Mouse (Mus musculus) CH12.LX (cell line): ENCODE measurements around the gene Cwc22.

Experiments used
- CHD2 ChIP-seq: IDR thresholded peaks from 2 replicates; pipeline ENCODE4 v1.6.1; 2011; ENCODE audit warnings: low read length, improper control_type of control experiment
- CTCF ChIP-seq, 2 experiments: IDR thresholded peaks in 1 of 2; conservative IDR thresholded peaks in 1 of 2; 2 replicates each; pipeline ENCODE4 v1.5.1; 2011 to 2012; ENCODE audit warnings: low read depth in 2 of 2, low read length in 2 of 2, improper control_type of control experiment in 1 of 2, inconsistent platforms in 1 of 2, mild to moderate bottlenecking in 1 of 2, moderate library complexity in 1 of 2
- EP300 ChIP-seq: IDR thresholded peaks from 2 replicates; pipeline ENCODE4 v1.6.1; 2011; ENCODE audit warnings: low read length, improper control_type of control experiment
- GABPA ChIP-seq: IDR thresholded peaks from 2 replicates; pipeline ENCODE4 v1.6.1; 2012; ENCODE audit warnings: low read depth, low read length, improper control_type of control experiment, inconsistent platforms; ENCODE audit not compliant: insufficient replicate concordance
- MAZ ChIP-seq: IDR thresholded peaks from 2 replicates; pipeline ENCODE4 v1.6.1; 2012; ENCODE audit warnings: low read depth, mild to moderate bottlenecking, inconsistent platforms, low read length, improper control_type of control experiment, moderate library complexity
- MYC ChIP-seq: IDR thresholded peaks from 2 replicates; pipeline ENCODE4 v1.6.1; 2011; ENCODE audit warnings: low read depth, mild to moderate bottlenecking, improper control_type of control experiment, low read length
- POLR2A ChIP-seq: IDR thresholded peaks from 2 replicates; pipeline ENCODE4 v1.6.1; 2011; ENCODE audit warnings: low read depth, mild to moderate bottlenecking, improper control_type of control experiment, low read length
- TBP ChIP-seq: conservative IDR thresholded peaks from 2 replicates; pipeline ENCODE4 v1.6.1; 2011; ENCODE audit warnings: low read depth, low read length, improper control_type of control experiment
- TCF12 ChIP-seq: IDR thresholded peaks from 2 replicates; pipeline ENCODE4 v1.6.1; 2014; ENCODE audit warnings: low read depth, mild to moderate bottlenecking, inconsistent platforms, low read length, improper control_type of control experiment
- USF2 ChIP-seq: conservative IDR thresholded peaks from 2 replicates; pipeline ENCODE4 v1.6.1; 2011; ENCODE audit warnings: low read depth, low read length, improper control_type of control experiment
- ZKSCAN1 ChIP-seq: IDR thresholded peaks from 2 replicates; pipeline ENCODE4 v1.6.1; 2012; ENCODE audit warnings: low read depth, inconsistent platforms, low read length, improper control_type of control experiment, borderline replicate concordance
- ZMIZ1 ChIP-seq: IDR thresholded peaks from 2 replicates; pipeline ENCODE4 v1.6.1; 2012; ENCODE audit warnings: low read depth, mild to moderate bottlenecking, inconsistent platforms, low read length, improper control_type of control experiment

DNA sequence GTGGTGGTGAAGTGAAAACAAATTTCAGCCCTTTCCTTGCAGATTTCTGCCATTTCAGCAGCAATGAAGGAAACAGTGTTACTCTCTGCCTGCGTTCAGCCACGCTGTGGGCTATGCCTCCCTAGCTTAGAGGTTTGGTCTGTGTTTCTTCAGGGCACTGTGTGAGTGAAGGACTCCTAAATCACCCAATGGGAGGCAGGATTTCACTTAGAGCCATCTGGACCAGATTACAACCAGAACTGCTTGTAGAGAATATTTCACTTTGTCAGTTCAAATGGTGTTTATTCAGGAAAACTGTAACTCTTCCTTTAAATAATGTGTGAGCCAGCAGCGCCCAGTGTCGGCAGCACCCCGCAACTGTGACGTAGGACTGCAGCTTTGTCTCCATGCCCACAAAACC, 82.2 kb downstream of the Cwc22 start:
- TF ChIP-seq CTCF (conservative IDR thresholded peaks at IDR 0.05 in 1 of 2, IDR thresholded peaks at IDR 0.05 in 1 of 2; ENCODE audit: low read depth in 2 of 2, low read length in 2 of 2) (no peak), EP300 (no peak), POLR2A (no peak), TBP (no peak), USF2 (no peak), MYC (no peak), CHD2 (no peak), GABPA (no peak), MAZ (no peak), ZMIZ1 (no peak), TCF12 (no peak), ZKSCAN1 (no peak)
